Mouse (Mus musculus): Measurements from ENCODE around the gene Dck.
A peak's percentile ranks its signal among the peaks of the same experiment; 100 is the strongest.

Dck gene

GRCm38 (mm10) chr5:88791256-88792245, 26.8 kb downstream of the Dck start:
- peak; percentile 14 to 32 for DNase-seq (ENCODE audit: low read depth in 2 of 2, low spot score in 2 of 2)

GRCm38 (mm10) chr5:88793676-88794075, 28.9 kb downstream of the Dck start:
- no peak for DNase-seq (ENCODE audit: low read depth in 2 of 2, low spot score in 2 of 2)

- no peak for DNase-seq (ENCODE audit: low read depth in 2 of 2, low spot score in 2 of 2)
Measured at GRCm38 (mm10) chr5:88795910-88796584, 31.3 kb downstream of the Dck start.

GRCm38 (mm10) chr5:88796588-88796987, 31.8 kb downstream of the Dck start:
- DNase-seq (ENCODE audit: low read depth in 2 of 2, low spot score in 2 of 2): no peak

- DNase-seq (ENCODE audit: low read depth in 2 of 2, low spot score in 2 of 2): no peak
Measured at GRCm38 (mm10) chr5:88797121-88797520, 32.3 kb downstream of the Dck start.

GRCm38 (mm10) chr5:88805616-88806015, 40.8 kb downstream of the Dck start:
- DNase-seq (ENCODE audit: low read depth in 2 of 2, low spot score in 2 of 2): no peak

GRCm38 (mm10) chr5:88806278-88806677, 41.5 kb downstream of the Dck start:
- no peak for DNase-seq (ENCODE audit: low read depth in 2 of 2, low spot score in 2 of 2)

- DNase-seq (ENCODE audit: low read depth in 2 of 2, low spot score in 2 of 2): no peak
Measured at GRCm38 (mm10) chr5:88807342-88807741, 42.5 kb downstream of the Dck start.

GRCm38 (mm10) chr5:88813188-88813587, 48.4 kb downstream of the Dck start:
- DNase-seq (ENCODE audit: low read depth in 2 of 2, low spot score in 2 of 2): no peak

GRCm38 (mm10) chr5:88814552-88814951, 49.8 kb downstream of the Dck start:
- DNase-seq (ENCODE audit: low read depth in 2 of 2, low spot score in 2 of 2): no peak

- no peak for DNase-seq (ENCODE audit: low read depth in 2 of 2, low spot score in 2 of 2)
Measured at GRCm38 (mm10) chr5:88821542-88821941, 56.7 kb downstream of the Dck start.

- DNase-seq (ENCODE audit: low read depth in 2 of 2, low spot score in 2 of 2): no peak
Measured at GRCm38 (mm10) chr5:88824838-88825237, 60.0 kb downstream of the Dck start.

GRCm38 (mm10) chr5:88829835-88830571, 65.2 kb downstream of the Dck start:
- DNase-seq (ENCODE audit: low read depth in 2 of 2, low spot score in 2 of 2): no peak

- DNase-seq (ENCODE audit: low read depth in 2 of 2, low spot score in 2 of 2): no peak
Measured at GRCm38 (mm10) chr5:88830880-88831279, 66.1 kb downstream of the Dck start.

- DNase-seq (ENCODE audit: low read depth in 2 of 2, low spot score in 2 of 2): no peak
Measured at GRCm38 (mm10) chr5:88831935-88832334, 67.1 kb downstream of the Dck start.
